Mouse (Mus musculus) left cerebral cortex, adult 6 months (tissue): ENCODE results near the gene Fbxw5. TPM values are rescaled to one million over a fixed set of nuclear protein-coding genes. Genes with fewer than 3 reads are reported as not detected.

Source experiments
- long read RNA-seq, 2 experiments: library from polyadenylated mRNA; unstranded; transcript quantifications; one replicate each; pipeline ENCODE4 v2.0.0; 2019 to 2020
- polyA plus RNA-seq: library from polyadenylated mRNA; unstranded; fragments of <200 nt; fragmentation: Nextera tagmentation; gene quantifications from 2 replicates; pipeline ENCODE4 v1.2.3, GENCODE M21; 2021

The Fbxw5 gene
- polyA plus RNA-seq, result 103 and 115 TPM in 2 replicates
- long read RNA-seq, experiment 1, transcript Fbxw5-209 (3 exons, 870 nt), result minor isoform, 5 of 747 reads
- long read RNA-seq, experiment 1, transcript Fbxw5-201 (9 exons, 2,388 nt), result major isoform, 425 of 747 reads
- long read RNA-seq, experiment 1, partial matches to known transcripts, result 74 of 747 reads
- long read RNA-seq, experiment 1, other reads (novel, unspliced or antisense), result 243 of 747 reads
- long read RNA-seq, experiment 2, transcript Fbxw5-201 (9 exons, 2,388 nt), result major isoform, 57 of 117 reads
- long read RNA-seq, experiment 2, partial matches to known transcripts, result 21 of 117 reads
- long read RNA-seq, experiment 2, other reads (novel, unspliced or antisense), result 35 of 117 reads

DNA sequence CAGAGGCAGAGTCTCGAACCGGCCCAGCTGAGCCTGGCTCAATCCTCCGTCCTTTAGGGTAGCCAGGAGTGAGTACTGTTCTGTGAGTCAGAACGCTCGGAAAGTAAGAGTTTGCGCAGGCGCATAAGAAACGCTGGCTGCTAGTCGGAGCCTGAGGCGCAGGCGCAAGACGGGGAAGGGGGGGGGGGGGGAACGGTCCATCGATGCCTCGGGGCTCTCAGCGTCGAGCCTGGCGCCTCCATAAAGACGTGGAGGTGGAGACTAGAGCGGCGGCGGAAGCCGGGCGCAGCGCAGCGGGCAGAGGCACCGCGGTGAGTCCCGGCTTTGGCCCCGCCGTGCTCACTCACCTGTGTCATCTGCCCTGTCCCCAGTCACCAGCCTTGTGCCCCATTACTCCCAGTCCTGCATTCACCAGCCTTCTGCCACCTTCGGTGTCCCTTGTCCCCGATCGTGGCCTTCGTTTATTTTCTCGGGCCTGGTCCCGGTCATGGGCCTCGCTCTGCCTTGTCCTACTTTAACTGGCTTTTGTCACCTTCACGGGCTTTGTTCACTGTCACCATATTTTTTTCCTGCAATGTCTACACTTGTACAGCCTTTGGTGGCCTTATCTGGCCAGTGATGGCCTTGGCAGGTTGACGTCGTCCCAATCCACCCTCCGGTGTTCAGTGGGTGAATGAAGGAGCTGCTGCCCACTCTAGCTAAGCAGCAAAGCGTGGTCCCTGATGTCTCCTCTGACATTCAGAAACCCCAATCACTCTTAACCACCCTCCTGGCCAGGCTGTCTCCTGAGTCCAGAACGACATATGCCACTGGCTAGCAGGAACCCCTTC is at the start of gene Fbxw5:
Fbxw5 (plus strand) TSS at position 175 of the 830 bp plus-strand sequence.

DNA sequence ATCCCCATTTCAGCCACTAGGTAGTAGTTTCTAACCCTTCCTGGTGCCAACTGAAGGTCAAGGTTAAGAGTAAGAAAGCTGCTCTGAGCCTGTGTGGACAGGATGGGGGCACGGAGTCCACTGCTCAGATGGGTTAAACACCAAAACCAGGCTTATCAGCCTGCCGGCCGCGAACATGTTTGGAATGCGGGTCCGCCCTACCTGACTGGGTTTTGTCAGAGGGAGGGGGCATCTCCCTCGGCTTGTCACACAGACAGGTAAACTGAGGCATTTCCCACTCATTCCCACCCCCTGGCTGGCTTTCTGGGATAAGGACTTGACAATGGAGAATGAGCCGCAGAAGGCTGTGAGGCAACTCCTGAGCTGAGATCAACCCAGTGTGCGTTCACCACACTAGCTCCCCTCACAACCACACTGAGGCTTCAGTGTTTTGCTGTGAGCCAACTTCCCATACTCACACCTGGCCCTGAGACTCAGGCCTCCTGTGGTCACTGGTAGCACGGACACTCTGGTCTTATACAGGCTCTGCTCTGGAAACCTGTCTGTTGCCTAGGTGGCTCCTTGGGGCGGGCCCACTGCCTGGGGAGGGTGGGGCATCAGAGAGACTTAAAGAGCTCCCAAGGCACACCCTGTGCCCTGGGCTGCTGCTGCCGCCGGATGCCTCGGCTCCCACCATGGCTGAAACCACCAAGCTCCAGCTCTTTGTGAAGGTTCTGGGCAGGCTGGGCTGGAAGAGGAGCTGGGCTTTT is 44.2 kb upstream of the Fbxw5 start, which contains the start of gene Clic3:
Clic3 (plus strand) TSS at position 634 of the 749 bp plus-strand sequence.

DNA sequence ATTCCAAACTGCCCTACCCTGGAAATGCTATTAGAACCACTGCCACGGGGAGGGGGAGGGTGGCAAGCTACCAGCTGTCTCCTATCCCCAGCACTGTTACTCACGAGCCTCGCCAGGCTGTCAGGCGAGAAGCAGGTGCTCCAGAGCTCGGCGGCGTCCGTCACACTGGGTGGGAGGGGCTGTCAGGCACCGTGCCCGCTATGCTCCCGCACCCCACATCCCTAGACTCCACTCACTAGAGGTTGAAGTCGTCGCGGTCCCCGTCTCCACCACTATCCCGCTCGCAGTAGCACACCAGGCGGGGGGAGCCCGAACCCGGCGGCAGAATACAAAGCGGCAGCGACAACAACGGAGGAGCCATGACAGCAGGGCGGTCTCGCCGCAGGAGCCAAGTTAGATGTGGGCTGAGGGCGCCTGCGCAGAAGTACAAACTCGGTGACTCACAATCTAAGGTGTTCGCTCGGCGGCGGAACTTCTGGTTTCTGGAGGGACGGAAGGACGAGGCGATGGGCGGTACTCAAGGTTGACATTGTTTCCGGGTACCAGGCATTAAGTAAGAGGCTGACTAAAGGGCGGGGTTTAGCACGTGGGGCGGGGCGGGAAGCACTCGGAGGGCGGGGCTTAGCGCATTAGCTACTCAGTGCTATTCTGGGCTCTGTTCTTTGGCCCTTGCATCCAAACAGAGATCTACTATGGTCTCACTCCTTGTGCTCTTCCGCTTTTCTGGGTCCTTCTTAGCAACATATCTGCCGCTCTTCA is 39.8 kb upstream of the Fbxw5 start, which contains the start of gene Paxx:
Paxx (minus strand) TSS at position 544 of the 759 bp plus-strand sequence.

GRCm38 (mm10) chr2:25469969-25470368 is 30.6 kb upstream of the Fbxw5 start, which contains the start of gene Ptgds:
TSS of gene Ptgds (minus strand) at chr2:25470046.

DNA sequence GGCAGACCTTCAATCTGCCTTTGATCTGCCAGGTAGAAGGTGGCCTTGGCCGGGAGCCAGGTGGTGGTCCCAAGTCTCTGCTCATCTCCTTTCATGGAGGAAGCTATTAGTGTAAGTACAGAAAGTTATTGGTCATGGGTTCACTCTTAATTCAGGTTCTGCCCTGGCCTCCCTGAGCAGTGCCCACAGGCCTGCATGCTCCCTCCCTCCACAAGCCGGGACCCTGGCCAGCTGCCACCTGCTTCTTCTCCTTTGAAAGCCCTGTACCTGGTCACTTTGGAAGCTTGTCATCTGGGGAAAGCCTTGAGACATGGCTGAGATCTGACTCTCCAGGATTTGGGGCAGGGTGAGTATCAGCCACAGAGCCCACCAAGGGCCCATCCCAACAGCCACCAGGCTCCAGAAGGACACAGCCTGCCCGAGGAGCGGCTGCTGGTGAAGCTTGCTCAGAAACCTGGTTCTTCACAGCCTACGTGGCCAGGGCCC is 7.0 kb upstream of the Fbxw5 start, which contains the start of gene Lcn12:
Lcn12 (minus strand) TSS at position 436 of the 486 bp plus-strand sequence.

DNA sequence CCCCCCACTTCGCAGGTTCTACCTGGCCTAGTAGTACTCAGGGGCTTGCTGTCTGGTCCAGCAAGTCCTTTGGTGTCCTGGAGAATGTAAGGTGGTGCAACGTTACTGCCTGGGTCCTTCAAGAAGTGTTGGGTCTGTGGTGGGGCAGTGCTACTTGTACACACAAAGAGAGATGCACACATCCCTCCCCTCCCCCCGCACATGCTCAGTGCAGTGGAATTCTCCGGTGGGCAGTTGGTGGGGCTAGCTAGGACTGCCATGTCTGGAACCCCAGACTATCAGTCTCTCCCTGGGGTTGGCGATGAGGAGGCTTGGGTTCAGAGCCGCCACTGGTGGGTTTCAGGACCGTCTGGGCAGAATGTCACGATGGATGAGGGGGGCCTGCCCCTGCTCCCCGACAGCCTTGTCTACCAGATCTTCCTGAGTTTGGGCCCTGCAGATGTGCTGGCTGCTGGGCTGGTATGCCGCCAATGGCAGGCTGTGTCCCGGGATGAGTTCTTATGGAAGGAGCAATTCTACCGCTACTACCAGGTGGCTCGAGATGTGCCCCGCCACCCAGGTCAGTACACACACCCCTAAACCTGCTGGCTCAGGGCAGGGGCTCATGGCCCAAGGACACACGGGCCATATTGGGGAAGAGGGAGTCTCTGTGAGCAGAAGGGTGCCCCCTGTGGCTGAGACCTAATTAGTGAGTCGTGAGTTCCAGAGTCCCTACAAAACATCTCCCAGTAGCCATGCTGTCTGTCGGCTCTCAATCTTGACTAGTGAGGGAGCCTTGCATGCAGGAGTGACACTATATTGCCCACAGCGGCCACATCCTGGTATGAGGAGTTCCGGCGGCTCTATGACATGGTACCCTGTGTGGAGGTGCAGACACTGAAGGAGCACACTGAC is 1.3 kb downstream of the Fbxw5 start, which contains the start of gene C8g:
C8g (minus strand) TSS at position 127 of the 894 bp plus-strand sequence.

GRCm38 (mm10) chr2:25546811-25547491 is 46.4 kb downstream of the Fbxw5 start, which contains the start of gene Traf2:
TSS of gene Traf2 (minus strand) at chr2:25546940.

Other genes starting within 250 kb of the Fbxw5 start
- gene Tmem203, start 245.3 kb upstream of the Fbxw5 start, polyA plus RNA-seq, result 34.3 and 36.9 TPM in 2 replicates
- 9.4 and 13.1 TPM in 2 replicates for gene Tprn, start 238.1 kb upstream of the Fbxw5 start, polyA plus RNA-seq
- 77.5 and 87.9 TPM in 2 replicates for gene Ssna1, start 228.3 kb upstream of the Fbxw5 start, polyA plus RNA-seq
- gene Anapc2, start 228.3 kb upstream of the Fbxw5 start, polyA plus RNA-seq, result 33.8 and 42.6 TPM in 2 replicates
- gene Tmem210, start 212.6 kb upstream of the Fbxw5 start, polyA plus RNA-seq, result 0.56 TPM in 1 of 2 replicates, not detected in the other
- 0.21 TPM in 1 of 2 replicates, not detected in the other for gene Lrrc26, start 210.8 kb upstream of the Fbxw5 start, polyA plus RNA-seq
- 87.7 and 146 TPM in 2 replicates for gene Grin1, start 181.6 kb upstream of the Fbxw5 start, polyA plus RNA-seq
- 17.0 and 18.5 TPM in 2 replicates for gene Man1b1, start 168.4 kb upstream of the Fbxw5 start, polyA plus RNA-seq
- gene Dpp7, start 144.4 kb upstream of the Fbxw5 start, polyA plus RNA-seq, result 17.8 and 22.5 TPM in 2 replicates
- 20.6 and 34.9 TPM in 2 replicates for gene Uap1l1, start 135.1 kb upstream of the Fbxw5 start, polyA plus RNA-seq
- gene Sapcd2, start 128.4 kb upstream of the Fbxw5 start, polyA plus RNA-seq, result 1.2 and 1.7 TPM in 2 replicates
- 21.4 and 31.9 TPM in 2 replicates for gene Entpd2, start 104.9 kb upstream of the Fbxw5 start, polyA plus RNA-seq
- 232 and 408 TPM in 2 replicates for gene Npdc1, start 101.4 kb upstream of the Fbxw5 start, polyA plus RNA-seq
- gene Fut7, start 77.5 kb upstream of the Fbxw5 start, polyA plus RNA-seq, result not detected in 2 replicates
- gene Abca2, start 72.0 kb upstream of the Fbxw5 start, polyA plus RNA-seq, result 21.7 and 39.7 TPM in 2 replicates
- 0.68 and 1.1 TPM in 2 replicates for gene Clic3, start 43.9 kb upstream of the Fbxw5 start, polyA plus RNA-seq
- gene Paxx, start 39.7 kb upstream of the Fbxw5 start, polyA plus RNA-seq, result 121 and 132 TPM in 2 replicates
- 6,798 and 9,400 TPM in 2 replicates for gene Ptgds, start 30.7 kb upstream of the Fbxw5 start, polyA plus RNA-seq
- not detected in 2 replicates for gene Lcn12, start 6.8 kb upstream of the Fbxw5 start, polyA plus RNA-seq
- 1.4 and 1.7 TPM in 2 replicates for gene C8g, start 969 bp downstream of the Fbxw5 start, polyA plus RNA-seq
- 9.1 and 11.9 TPM in 2 replicates for gene Traf2, start 46.2 kb downstream of the Fbxw5 start, polyA plus RNA-seq
- gene Edf1, start 57.1 kb downstream of the Fbxw5 start, polyA plus RNA-seq, result 778 and 803 TPM in 2 replicates
- 0.89 and 3.5 TPM in 2 replicates for gene Mamdc4, start 74.1 kb downstream of the Fbxw5 start, polyA plus RNA-seq
- 152 and 173 TPM in 2 replicates for gene Phpt1, start 74.5 kb downstream of the Fbxw5 start, polyA plus RNA-seq
- 10.3 and 21.2 TPM in 2 replicates for gene Ajm1, start 81.0 kb downstream of the Fbxw5 start, polyA plus RNA-seq
- gene Rabl6, start 107.8 kb downstream of the Fbxw5 start, polyA plus RNA-seq, result 70.0 and 86.7 TPM in 2 replicates
- gene Ccdc183, start 116.9 kb downstream of the Fbxw5 start, polyA plus RNA-seq, result 0.82 and 0.94 TPM in 2 replicates
- 64.7 and 70.7 TPM in 2 replicates for gene Tmem141, start 121.3 kb downstream of the Fbxw5 start, polyA plus RNA-seq
- gene Fcna, start 127.3 kb downstream of the Fbxw5 start, polyA plus RNA-seq, result 0.28 and 0.49 TPM in 2 replicates
- gene Lcn8, start 152.4 kb downstream of the Fbxw5 start, polyA plus RNA-seq, result not detected in 2 replicates
- gene Lcn5, start 157.2 kb downstream of the Fbxw5 start, polyA plus RNA-seq, result not detected in 2 replicates
- gene Lcn6, start 176.0 kb downstream of the Fbxw5 start, polyA plus RNA-seq, result not detected in 2 replicates
- gene Lcn10, start 182.0 kb downstream of the Fbxw5 start, polyA plus RNA-seq, result not detected in 2 replicates
- not detected in 2 replicates for gene Obp2a, start 199.3 kb downstream of the Fbxw5 start, polyA plus RNA-seq
- 213 and 229 TPM in 2 replicates for gene Bmyc, start 206.0 kb downstream of the Fbxw5 start, polyA plus RNA-seq
- not detected in 2 replicates for gene Obp2b, start 236.3 kb downstream of the Fbxw5 start, polyA plus RNA-seq